ENCODE assay signal across 8 mouse cellular contexts in the genomic region with DNA sequence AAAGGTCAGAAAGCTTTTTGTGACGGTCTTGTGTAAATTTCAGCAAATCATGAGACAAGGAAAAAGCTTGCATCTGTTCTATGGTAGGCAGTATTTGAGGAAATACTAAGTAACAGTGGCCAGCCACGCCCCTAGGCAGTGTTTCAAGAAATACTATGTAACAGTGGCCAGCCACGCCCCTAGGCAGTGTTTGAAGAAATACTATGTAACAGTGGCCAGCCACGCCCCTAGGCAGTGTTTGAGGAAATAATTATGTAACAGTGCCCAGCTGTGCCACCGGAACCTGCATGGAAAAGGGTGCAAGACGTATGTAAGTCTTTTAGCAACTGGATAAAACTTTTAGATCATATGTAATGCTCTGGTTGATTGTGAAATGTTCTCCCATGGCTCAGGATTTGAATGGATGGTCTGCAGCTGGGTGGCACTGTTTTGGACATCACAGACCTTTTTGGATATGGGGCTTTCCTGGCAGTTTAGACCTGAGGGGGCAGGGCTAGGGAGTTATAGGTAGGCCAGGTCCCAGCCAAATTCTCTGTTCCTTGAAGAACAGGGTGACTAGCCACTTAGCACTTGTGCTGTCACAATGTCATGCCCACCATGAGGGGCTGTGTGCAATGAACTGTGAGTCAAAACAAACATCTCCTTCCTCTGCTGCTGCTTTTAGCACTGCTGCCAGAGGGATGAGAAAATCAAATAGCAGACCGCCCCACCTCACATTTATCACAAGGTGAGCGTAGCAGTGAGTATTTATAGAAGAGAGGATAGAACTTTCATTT. TPM values are rescaled to one million over a fixed set of nuclear protein-coding genes. Genes with fewer than 3 reads are reported as not detected.
DNase-seq lines count a peak whose midpoint lies in the region; ATAC-seq and TF ChIP-seq lines count a peak whose summit lies in the region.

No protein-coding gene starts in this region.

- no peak overlapping the region for H3K4me2 ChIP-seq in kidney, embryonic 16.5 days (replicated peaks; ENCODE audit: low read depth, low read length)

- H3K27ac ChIP-seq in MEL (ENCODE audit: control insufficient read depth, low read depth, low read length) = peak overlapping the region; percentile 31; the same call in 1 of the 2 replicates
- no peak overlapping the region for H3K27ac ChIP-seq in kidney, embryonic 16.5 days (ENCODE audit: low read length)

- ATAC-seq in kidney, embryonic 16.5 days (ENCODE audit: low FRiP score, low TSS enrichment) = peak; percentile 49; the same call in 1 of the 2 replicates
- peak; percentile 98 for ATAC-seq in megakaryocyte progenitor cell, adult 5-6 weeks (replicated peaks; ENCODE audit: poor library complexity)

- peak overlapping the region; percentile 38 to 79 for H3K4me3 ChIP-seq in MEL (ENCODE audit: control insufficient read depth in 1 of 2, insufficient read depth in 1 of 2, low read depth in 2 of 2, low read length in 2 of 2)
- H3K4me3 ChIP-seq in kidney, embryonic 16.5 days (ENCODE audit: low read length) = no peak overlapping the region

- peak; percentile 50 for DNase-seq in adrenal gland, postnatal 10 days
- DNase-seq in adrenal gland, postnatal 25 days = no peak
- DNase-seq in MEL (ENCODE audit: low read depth, low spot score) = peak; percentile 92
- DNase-seq in frontal cortex, postnatal 36 days (ENCODE audit: low spot score in 2 of 2) = no peak
- no peak for DNase-seq in cerebellum, adult 9-10 months
- no peak for DNase-seq in left cerebral cortex, postnatal 36 days (ENCODE audit: low spot score in 2 of 2)

- no peak for TF ChIP-seq RAD21 in MEL (IDR thresholded peaks at IDR 0.05; ENCODE audit: low read depth, low read length)

- 0 out of 4 replicates have a peak, but pooled peaks of 1 of the 2 experiments have one; percentile 16 for TF ChIP-seq EP300 in MEL (IDR thresholded peaks at IDR 0.05; ENCODE audit: low read depth in 1 of 2, low read length in 2 of 2)

- no peaks in the 10 kb centered on the region for H3K79me2 ChIP-seq in MEL (ENCODE audit: control insufficient read depth, insufficient read depth, low read length, poor library complexity)

- intact Hi-C loops in left cerebral cortex, postnatal 36 days (cut with DNase I) = no loop called here

- WGBS in kidney, embryonic 16.5 days = 72% methylated on average over 8 of the region's 8 CpGs

- peaks cover 0 to 3% of the 10 kb centered on the region in 2 experiments; a peak in 1 of 4 replicates for H3K27me3 ChIP-seq in MEL (ENCODE audit: control insufficient read depth in 1 of 2, insufficient read depth in 2 of 2, low read length in 2 of 2)
- H3K27me3 ChIP-seq in kidney, embryonic 16.5 days (ENCODE audit: insufficient read depth, low read length) = no peaks in the 10 kb centered on the region

- no peak for TF ChIP-seq CTCF in MEL (IDR thresholded peaks at IDR 0.05 in 2 of 3, conservative IDR thresholded peaks at IDR 0.05 in 1 of 3; ENCODE audit: control insufficient read depth in 1 of 3, insufficient read depth in 1 of 3, low read depth in 2 of 3, low read length in 3 of 3, poor library complexity in 1 of 3, severe bottlenecking in 1 of 3)

- TF ChIP-seq POLR2A in MEL (IDR thresholded peaks at IDR 0.05; ENCODE audit: control insufficient read depth in 1 of 2, insufficient read depth in 1 of 2, low read depth in 1 of 2, low read length in 2 of 2, poor library complexity in 1 of 2) = no peak

- H3K36me3 ChIP-seq in MEL (ENCODE audit: control insufficient read depth in 1 of 2, insufficient read depth in 2 of 2, low read length in 2 of 2) = no peaks in the 10 kb centered on the region; a peak in 1 of 4 replicates
- H3K36me3 ChIP-seq in kidney, embryonic 16.5 days (ENCODE audit: insufficient read depth, low read length) = peaks cover 23% of the 10 kb centered on the region

- peak overlapping the region; percentile 45 for H3K9ac ChIP-seq in MEL (ENCODE audit: control insufficient read depth, low read depth, low read length, poor library complexity, severe bottlenecking)
- no peak overlapping the region for H3K9ac ChIP-seq in kidney, embryonic 16.5 days (replicated peaks; ENCODE audit: low read length)

- H3K4me1 ChIP-seq in MEL (ENCODE audit: control insufficient read depth in 1 of 2, insufficient read depth in 2 of 2, low read length in 2 of 2) = no peaks in the 10 kb centered on the region; a peak in 1 of 4 replicates
- H3K4me1 ChIP-seq in kidney, embryonic 16.5 days (ENCODE audit: insufficient read depth, low read length) = no peaks in the 10 kb centered on the region

- no peaks in the 10 kb centered on the region for H3K9me3 ChIP-seq in MEL (replicated peaks; ENCODE audit: insufficient read depth, low read length)
- no peaks in the 10 kb centered on the region for H3K9me3 ChIP-seq in kidney, embryonic 16.5 days (ENCODE audit: low read length)

TF ChIP-seq in MEL, 35 proteins besides CTCF, POLR2A, EP300 and RAD21:
- peak; percentile 74 for TF ChIP-seq SIN3A (IDR thresholded peaks at IDR 0.05; ENCODE audit: low read length)
- TF ChIP-seq ZNF384 (IDR thresholded peaks at IDR 0.05; ENCODE audit: low read depth, low read length) = no peak
- 0 out of 2 replicates have a peak, but pooled peaks have one; percentile 10 for TF ChIP-seq ELF1 (IDR thresholded peaks at IDR 0.05; ENCODE audit: low read depth, low read length)
- no peak for TF ChIP-seq POLR2AphosphoS5 (IDR thresholded peaks at IDR 0.05; ENCODE audit: borderline replicate concordance, low read depth, low read length)
- TF ChIP-seq ETS1 (IDR thresholded peaks at IDR 0.05; ENCODE audit: low read depth, low read length) = peak; percentile 88
- TF ChIP-seq TBP (IDR thresholded peaks at IDR 0.05; ENCODE audit: low read depth, low read length) = 0 out of 2 replicates have a peak, but pooled peaks have one; percentile 30
- TF ChIP-seq MXI1 (IDR thresholded peaks at IDR 0.05; ENCODE audit: low read depth, low read length) = peak; percentile 33
- 0 out of 2 replicates have a peak, but pooled peaks have one; percentile 15 for TF ChIP-seq TCF12 (IDR thresholded peaks at IDR 0.05; ENCODE audit: low read depth, low read length)
- TF ChIP-seq POLR2AphosphoS2 (IDR thresholded peaks at IDR 0.05; ENCODE audit: low read length) = 0 out of 2 replicates have a peak, but pooled peaks have one; percentile 26

RNA-seq across cellular contexts. Expression of a gene that starts 56.5 kb away (rescaled TPM):
- total RNA-seq in adrenal gland, postnatal 10 days (2021) = 1 to 10 TPM; 7.0 to 7.6 TPM
- total RNA-seq in adrenal gland, postnatal 25 days (2021) = 11.4 and 14.4 TPM in 2 replicates
- 2.5 and 2.7 TPM in 2 replicates for total RNA-seq in MEL (2012; rRNA removed)
- 10 to 100 TPM in 1 of 2 experiments, not detected in 1; 11.6 TPM for polyA plus RNA-seq in MEL (2012; ENCODE audit: insufficient read depth in 1 of 2, insufficient read length in 2 of 2, low read depth in 1 of 2, low replicate concordance in 2 of 2, missing spikeins in 1 of 2)
- polyA plus RNA-seq in kidney, embryonic 16.5 days (2015; fragmentation: Nextera tagmentation; extraction: Ambion mirVana) = 2.4 and 2.7 TPM in 2 replicates
- total RNA-seq in megakaryocyte progenitor cell, adult 5-6 weeks (2015) = 10.9 and 14.0 TPM in 2 replicates
- 3.7 and 4.3 TPM in 2 replicates for total RNA-seq in megakaryocyte progenitor cell, adult 5-6 weeks (2017)
- total RNA-seq in left cerebral cortex, postnatal 36 days (2021) = 10 to 100 TPM; 10.7 to 11.7 TPM

Comparison
In these comparisons a context has a peak if more than half of its experiments do, and no peak if none do; other contexts are left out.
1. DNase-seq: peak in adrenal gland, postnatal 10 days (single experiment) and MEL (single experiment); none in adrenal gland, postnatal 25 days (single experiment), frontal cortex, postnatal 36 days (0 of 2), cerebellum, adult 9-10 months (single experiment) and left cerebral cortex, postnatal 36 days (0 of 2).